Mouse (Mus musculus): ENCODE results near the gene Hnrnpu. TPM values are rescaled to one million over a fixed set of nuclear protein-coding genes. Genes with fewer than 3 reads are reported as not detected.

The Hnrnpu gene
- total and polyA plus RNA-seq, 2 experiments from 2014 or later, result 229 to 299 TPM

- no peak overlapping the region for H3K9ac ChIP-seq
- H3K4me2 ChIP-seq (ENCODE audit: low read depth), result no peak overlapping the region
- H3K9me3 ChIP-seq (ENCODE audit: low read length), result no peaks in the 10 kb centered on the region
- no peak for TF ChIP-seq CTCF (IDR thresholded peaks at IDR 0.05; ENCODE audit: low read depth)
- no peak overlapping the region for H3K27ac ChIP-seq (ENCODE audit: low read depth, low read length)
- 83% methylated on average over 5 of the region's 5 CpGs for WGBS
- 0 out of 2 replicates have a peak, but pooled peaks cover 2% of the 10 kb centered on the region for H3K4me1 ChIP-seq (ENCODE audit: insufficient read depth)
- H3K27me3 ChIP-seq (ENCODE audit: insufficient read depth, low read length), result no peaks in the 10 kb centered on the region
- ATAC-seq, result no peak
- DNase-seq, result no peak
- peaks cover 55% of the 10 kb centered on the region for H3K36me3 ChIP-seq (ENCODE audit: insufficient read depth)
- H3K4me3 ChIP-seq (ENCODE audit: low read depth, low read length), result no peak overlapping the region
Measured at GRCm38 (mm10) chr1:178329017-178329416, 8.6 kb downstream of the Hnrnpu start.

GRCm38 (mm10) chr1:178326950-178327349 lies 10.6 kb downstream of the Hnrnpu start:
- H3K36me3 ChIP-seq (ENCODE audit: insufficient read depth), result peaks cover 57% of the 10 kb centered on the region
- no peak for TF ChIP-seq CTCF (IDR thresholded peaks at IDR 0.05; ENCODE audit: low read depth)

GRCm38 (mm10) chr1:178326357-178326756 lies 11.2 kb downstream of the Hnrnpu start:
- WGBS, result 76% methylated on average over 1 of the region's 1 CpGs
- Histone ChIP-seq H3K27me3 (ENCODE audit: insufficient read depth, low read length) (no peaks in the 10 kb centered on the region), H3K27ac (ENCODE audit: low read depth, low read length) (no peak overlapping the region), H3K9ac (no peak overlapping the region), H3K4me3 (ENCODE audit: low read depth, low read length) (no peak overlapping the region), H3K4me2 (ENCODE audit: low read depth) (no peak overlapping the region), H3K9me3 (ENCODE audit: low read length) (no peaks in the 10 kb centered on the region), H3K4me1 (ENCODE audit: insufficient read depth) (peaks cover 2% of the 10 kb centered on the region; the same call in 1 of the 2 replicates), H3K36me3 (ENCODE audit: insufficient read depth) (peaks cover 58% of the 10 kb centered on the region)
- TF ChIP-seq CTCF (IDR thresholded peaks at IDR 0.05; ENCODE audit: low read depth), result no peak
- no peak for ATAC-seq
- no peak for DNase-seq

More at GRCm38 (mm10) chr1:178326950-178327349, 10.6 kb downstream of the Hnrnpu start:
- 81% methylated on average over 1 of the region's 1 CpGs for WGBS
- ATAC-seq (no peak), DNase-seq (no peak)
- Histone ChIP-seq H3K9ac (no peak overlapping the region), H3K4me2 (ENCODE audit: low read depth) (no peak overlapping the region), H3K27ac (ENCODE audit: low read depth, low read length) (no peak overlapping the region; the same call in 1 of the 2 replicates), H3K4me1 (ENCODE audit: insufficient read depth) (no peaks in the 10 kb centered on the region), H3K9me3 (ENCODE audit: low read length) (no peaks in the 10 kb centered on the region), H3K4me3 (ENCODE audit: low read depth, low read length) (no peak overlapping the region), H3K27me3 (ENCODE audit: insufficient read depth, low read length) (no peaks in the 10 kb centered on the region)

GRCm38 (mm10) chr1:178324568-178324967 lies 13.0 kb downstream of the Hnrnpu start:
- Histone ChIP-seq H3K9me3 (ENCODE audit: low read length) (no peaks in the 10 kb centered on the region), H3K4me2 (ENCODE audit: low read depth) (no peak overlapping the region), H3K27me3 (ENCODE audit: insufficient read depth, low read length) (no peaks in the 10 kb centered on the region), H3K4me3 (ENCODE audit: low read depth, low read length) (no peak overlapping the region), H3K9ac (no peak overlapping the region), H3K27ac (ENCODE audit: low read depth, low read length) (no peak overlapping the region), H3K36me3 (ENCODE audit: insufficient read depth) (peaks cover 50% of the 10 kb centered on the region), H3K4me1 (ENCODE audit: insufficient read depth) (peaks cover 14% of the 10 kb centered on the region)
- ATAC-seq (no peak), DNase-seq (no peak)
- WGBS, result 89% methylated on average over 1 of the region's 1 CpGs
- no peak for TF ChIP-seq CTCF (IDR thresholded peaks at IDR 0.05; ENCODE audit: low read depth)

- WGBS, result 82% methylated on average over 1 of the region's 1 CpGs
Measured at GRCm38 (mm10) chr1:178323235-178323634, 14.4 kb downstream of the Hnrnpu start.

GRCm38 (mm10) chr1:178321730-178322357 lies 15.8 kb downstream of the Hnrnpu start:
- TF ChIP-seq CTCF (IDR thresholded peaks at IDR 0.05; ENCODE audit: low read depth), result no peak
- peaks cover 20% of the 10 kb centered on the region for H3K4me1 ChIP-seq (ENCODE audit: insufficient read depth)
- no peak overlapping the region for H3K9ac ChIP-seq
- H3K4me3 ChIP-seq (ENCODE audit: low read depth, low read length), result no peak overlapping the region
- H3K27ac ChIP-seq (ENCODE audit: low read depth, low read length), result no peak overlapping the region
- no peak overlapping the region; the same call in 1 of the 2 replicates for H3K4me2 ChIP-seq (ENCODE audit: low read depth)
- no peaks in the 10 kb centered on the region for H3K27me3 ChIP-seq (ENCODE audit: insufficient read depth, low read length)
- peaks cover 33% of the 10 kb centered on the region for H3K36me3 ChIP-seq (ENCODE audit: insufficient read depth)
- no peaks in the 10 kb centered on the region for H3K9me3 ChIP-seq (ENCODE audit: low read length)
- DNase-seq (no peak), ATAC-seq (no peak)
- 42% methylated on average over 4 of the region's 4 CpGs for whole genome bisulfite sequencing

More at GRCm38 (mm10) chr1:178323235-178323634, 14.4 kb downstream of the Hnrnpu start:
- no peaks in the 10 kb centered on the region for H3K27me3 ChIP-seq (ENCODE audit: insufficient read depth, low read length)
- no peak for DNase-seq
- no peak overlapping the region for H3K4me3 ChIP-seq (ENCODE audit: low read depth, low read length)
- H3K4me1 ChIP-seq (ENCODE audit: insufficient read depth), result peaks cover 14% of the 10 kb centered on the region
- peaks cover 44% of the 10 kb centered on the region for H3K36me3 ChIP-seq (ENCODE audit: insufficient read depth)
- TF ChIP-seq CTCF (IDR thresholded peaks at IDR 0.05; ENCODE audit: low read depth), result no peak
- no peak overlapping the region for H3K9ac ChIP-seq
- H3K4me2 ChIP-seq (ENCODE audit: low read depth), result no peak overlapping the region
- H3K9me3 ChIP-seq (ENCODE audit: low read length), result no peaks in the 10 kb centered on the region
- no peak overlapping the region for H3K27ac ChIP-seq (ENCODE audit: low read depth, low read length)
- ATAC-seq, result no peak

Measured in forebrain, postnatal 0 days (tissue).